Mouse (Mus musculus) midbrain, embryonic 16.5 days (tissue): ENCODE measurements at regions not wholly inside any gene's neighbourhood (a gene's known extent, or its start where the extent isn't known, plus 50 kb on each side); places are given as distances from the start of the nearest gene placed in this dataset.
"Not testable (repeated sequence)": the region's sequence is repeated elsewhere in the genome, so short reads cannot be mapped to it uniquely, and the experiment has no call there.

ENCODE experiments used
- ATAC-seq: fragments of 200-750 bp; cut with Nextera tagmentation; 2 replicates; pipeline ENCODE4 v1.8.0; 2017; ENCODE audit warnings: moderate TSS enrichment
- H3K27ac ChIP-seq: fragments of 300-500 bp; sonication (generic); 2 replicates; pipeline ENCODE4 v1.5.1; 2014; ENCODE audit warnings: mild to moderate bottlenecking, low read length, mixed read lengths
- H3K27me3 ChIP-seq: fragments of 300-500 bp; sonication (generic); 2 replicates; pipeline ENCODE4 v1.6.1; 2014; ENCODE audit warnings: low read depth, low read length, mixed read lengths; ENCODE audit not compliant: control insufficient read depth, insufficient read depth
- H3K36me3 ChIP-seq: fragments of 300-500 bp; sonication (generic); 2 replicates; pipeline ENCODE4 v1.6.1; 2014; ENCODE audit warnings: mild to moderate bottlenecking, low read length, moderate library complexity, mixed read lengths; ENCODE audit not compliant: control insufficient read depth, insufficient read depth
- H3K4me1 ChIP-seq: fragments of 300-500 bp; sonication (generic); 2 replicates; pipeline ENCODE4 v1.6.1; 2014; ENCODE audit warnings: mild to moderate bottlenecking, low read length, mixed read lengths; ENCODE audit not compliant: control insufficient read depth, insufficient read depth
- H3K4me2 ChIP-seq: fragments of 300-500 bp; sonication (generic); 2 replicates; pipeline ENCODE4 v1.6.1; 2014; ENCODE audit warnings: mild to moderate bottlenecking, low read length, mixed read lengths
- H3K4me3 ChIP-seq: fragments of 300-500 bp; sonication (generic); 2 replicates; pipeline ENCODE4 v1.5.1; 2014; ENCODE audit warnings: low read depth, mild to moderate bottlenecking, low read length, moderate library complexity, mixed read lengths
- H3K9ac ChIP-seq: fragments of 300-500 bp; sonication (generic); 2 replicates; pipeline ENCODE4 v1.6.1; 2014; ENCODE audit warnings: low read depth, low read length, mixed read lengths
- H3K9me3 ChIP-seq: fragments of 300-500 bp; sonication (generic); replicated peaks from 2 replicates; pipeline ENCODE4 v1.6.1; 2014; ENCODE audit warnings: mild to moderate bottlenecking, low read length, mixed read lengths; ENCODE audit not compliant: control insufficient read depth, poor library complexity, severe bottlenecking
- WGBS: fragments of 180-500 bp; shearing (Covaris S2); extraction: QIAGEN DNeasy Blood & Tissue Kit; methylation state at CpG from one replicate; pipeline ENCODE4 v1.1.7; 2014; 5-methylcytosine and 5-hydroxymethylcytosine counted together

- no peaks in the 10 kb centered on the region for H3K36me3 ChIP-seq
- no peak overlapping the region for H3K4me3 ChIP-seq
- no peaks in the 10 kb centered on the region for H3K27me3 ChIP-seq
- WGBS = 87% methylated on average over 9 of the region's 9 CpGs
- no peaks in the 10 kb centered on the region for H3K4me1 ChIP-seq
- ATAC-seq = no peak
- no peaks in the 10 kb centered on the region for H3K9me3 ChIP-seq
- H3K27ac ChIP-seq = no peak overlapping the region
- no peak overlapping the region for H3K9ac ChIP-seq
- no peak overlapping the region for H3K4me2 ChIP-seq
These were observed 184.8 kb upstream of the Slc7a11 start for GRCm38 (mm10) chr3:50628092-50628696.

DNA sequence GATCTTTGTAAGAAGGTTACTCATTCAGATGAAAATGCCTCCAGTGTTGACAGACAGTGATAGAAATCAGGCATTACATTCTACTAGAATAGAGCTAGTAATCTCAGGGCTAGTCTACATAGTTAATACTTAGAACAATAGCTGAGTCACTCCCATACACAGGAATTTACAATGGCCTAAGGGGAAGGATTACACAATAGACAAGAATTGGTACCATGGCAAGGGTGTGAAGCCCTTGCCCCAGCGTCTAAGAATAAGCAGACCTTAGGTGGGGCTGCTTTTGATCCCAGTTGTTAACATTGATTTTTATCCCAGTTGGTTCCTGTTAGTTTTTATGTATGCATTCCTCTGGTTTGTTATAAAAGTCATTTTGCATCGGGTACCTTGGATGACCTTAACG lies 177.8 kb upstream of the Slc7a11 start:
- H3K4me1 ChIP-seq, ATAC-seq, H3K36me3 ChIP-seq, H3K4me3 ChIP-seq, H3K9ac ChIP-seq, H3K4me2 ChIP-seq, H3K27me3 ChIP-seq, H3K27ac ChIP-seq, H3K9me3 ChIP-seq: not testable (repeated sequence)
- 63% methylated on average over 3 of the region's 3 CpGs for WGBS

GRCm38 (mm10) chr3:50619061-50619460 lies 175.6 kb upstream of the Slc7a11 start:
- no peak overlapping the region for H3K27ac ChIP-seq
- 86% methylated on average over 6 of the region's 6 CpGs for WGBS
- H3K4me3 ChIP-seq = no peak overlapping the region
- no peaks in the 10 kb centered on the region for H3K9me3 ChIP-seq
- no peaks in the 10 kb centered on the region for H3K36me3 ChIP-seq
- no peaks in the 10 kb centered on the region for H3K4me1 ChIP-seq
- H3K4me2 ChIP-seq = no peak overlapping the region
- H3K27me3 ChIP-seq = no peaks in the 10 kb centered on the region
- H3K9ac ChIP-seq = no peak overlapping the region
- ATAC-seq = no peak

DNA sequence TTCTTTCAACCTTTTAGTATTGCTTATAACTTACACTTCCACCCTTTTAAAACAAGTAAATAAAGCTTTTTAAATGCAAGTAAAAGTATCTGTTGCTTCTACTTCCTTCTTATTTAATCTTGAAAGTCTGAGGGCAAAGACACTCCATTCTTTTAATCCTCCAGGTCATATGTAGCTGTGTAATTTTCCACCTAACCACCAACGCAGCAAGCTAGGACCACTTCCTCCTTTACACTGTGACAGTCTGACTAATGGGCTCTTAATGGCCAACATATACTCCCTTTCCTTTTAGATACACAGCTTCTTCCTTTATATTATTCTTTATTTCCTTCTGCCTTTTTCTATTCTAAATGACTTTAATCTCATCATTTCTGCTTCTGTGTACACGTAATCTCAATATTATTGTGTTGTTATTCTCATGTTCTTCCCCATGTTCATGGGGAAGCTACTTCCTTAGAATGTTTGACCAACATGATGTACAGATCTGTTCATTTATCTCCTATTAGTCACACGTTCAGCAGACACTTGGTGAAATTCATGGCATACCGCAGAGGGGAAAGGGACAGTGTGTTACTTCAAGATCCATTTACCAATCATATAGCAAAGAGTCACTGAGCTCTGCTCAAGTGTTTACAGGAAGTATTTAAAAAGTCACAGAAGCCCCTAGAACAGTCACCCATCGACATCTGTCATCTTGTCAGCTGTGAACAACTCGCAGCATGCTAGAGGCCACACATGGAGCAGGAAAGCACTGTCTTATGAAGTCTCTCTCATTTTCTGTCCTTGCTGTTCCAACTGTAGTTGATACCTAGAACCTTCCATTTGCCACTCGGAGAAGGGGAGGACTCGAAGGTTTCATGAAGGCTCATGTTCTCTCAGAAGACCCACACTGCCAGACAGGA lies 172.2 kb upstream of the Slc7a11 start:
- Histone ChIP-seq H3K9ac (no peak overlapping the region), H3K4me1 (no peaks in the 10 kb centered on the region), H3K4me3 (no peak overlapping the region), H3K27me3 (no peaks in the 10 kb centered on the region), H3K4me2 (no peak overlapping the region), H3K36me3 (no peaks in the 10 kb centered on the region), H3K27ac (no peak overlapping the region), H3K9me3 (no peaks in the 10 kb centered on the region)
- 87% methylated on average over 8 of the region's 8 CpGs for WGBS
- no peak for ATAC-seq

DNA sequence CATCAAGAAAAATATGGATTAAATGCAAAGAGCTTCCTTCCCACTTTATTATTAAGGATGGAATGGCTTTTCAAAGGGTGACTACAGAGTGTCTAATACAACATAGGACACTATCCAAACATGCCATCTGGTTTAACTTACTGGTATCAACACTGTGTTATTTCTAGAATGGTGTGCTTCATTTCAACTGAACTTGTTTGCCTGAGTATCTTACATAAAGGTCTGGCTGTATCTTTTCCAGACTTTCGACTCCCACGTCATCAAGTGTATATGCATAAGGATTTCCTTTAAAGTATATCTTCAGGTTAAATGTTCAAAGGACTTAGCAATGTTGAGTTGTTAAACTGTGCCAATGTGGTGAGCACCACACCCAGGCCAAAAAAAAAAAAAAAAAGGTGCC lies 169.6 kb upstream of the Slc7a11 start:
- no peak overlapping the region for H3K4me3 ChIP-seq

GRCm38 (mm10) chr3:50609341-50610012 lies 166.1 kb upstream of the Slc7a11 start:
- no peak overlapping the region for H3K9ac ChIP-seq
- no peaks in the 10 kb centered on the region for H3K9me3 ChIP-seq
- no peaks in the 10 kb centered on the region for H3K36me3 ChIP-seq
- no peak overlapping the region for H3K4me2 ChIP-seq
- H3K4me1 ChIP-seq = no peaks in the 10 kb centered on the region
- no peak overlapping the region for H3K27ac ChIP-seq
- 56% methylated on average over 11 of the region's 11 CpGs for WGBS
- H3K4me3 ChIP-seq = no peak overlapping the region
- ATAC-seq = peak; percentile 60; the same call in 1 of the 2 replicates
- H3K27me3 ChIP-seq = no peaks in the 10 kb centered on the region

More for the DNA sequence above, 169.6 kb upstream of the Slc7a11 start:
- no peak overlapping the region for H3K9ac ChIP-seq
- H3K27me3 ChIP-seq = no peaks in the 10 kb centered on the region
- no peaks in the 10 kb centered on the region for H3K9me3 ChIP-seq
- no peaks in the 10 kb centered on the region for H3K4me1 ChIP-seq
- no peak for ATAC-seq
- 100% methylated on average over 2 of the region's 2 CpGs for WGBS
- H3K36me3 ChIP-seq = no peaks in the 10 kb centered on the region
- no peak overlapping the region for H3K4me2 ChIP-seq
- no peak overlapping the region for H3K27ac ChIP-seq

DNA sequence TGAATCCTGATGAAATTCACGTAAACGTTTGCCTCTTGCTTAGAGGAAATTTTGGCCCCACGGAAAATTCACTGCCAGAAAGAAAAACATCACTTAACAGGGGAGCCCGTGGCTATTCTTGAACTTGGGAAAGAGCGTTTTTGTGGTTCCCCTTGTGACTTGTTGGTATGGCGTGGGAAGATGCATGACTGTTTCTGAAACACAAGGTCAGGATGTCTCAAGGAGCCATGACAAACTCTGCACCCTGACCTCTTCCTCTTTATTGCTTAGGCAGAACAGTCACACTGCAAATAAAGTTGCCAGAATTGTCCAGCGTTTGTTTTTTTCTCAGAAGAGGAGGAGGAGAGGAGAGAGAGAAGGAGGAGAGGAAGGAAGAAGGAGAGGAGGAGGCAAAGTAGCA lies 164.3 kb upstream of the Slc7a11 start:
- Histone ChIP-seq H3K27me3 (no peaks in the 10 kb centered on the region), H3K36me3 (no peaks in the 10 kb centered on the region), H3K9ac (no peak overlapping the region), H3K4me2 (no peak overlapping the region), H3K27ac (no peak overlapping the region), H3K4me3 (no peak overlapping the region), H3K4me1 (no peaks in the 10 kb centered on the region), H3K9me3 (no peaks in the 10 kb centered on the region)
- ATAC-seq = no peak
- 50% methylated on average over 7 of the region's 7 CpGs for WGBS

- no peak overlapping the region for H3K9ac ChIP-seq
- ATAC-seq = no peak
- no peak overlapping the region for H3K27ac ChIP-seq
- WGBS = 11% methylated on average over 1 of the region's 1 CpGs
- H3K9me3 ChIP-seq = no peaks in the 10 kb centered on the region
- H3K27me3 ChIP-seq = no peaks in the 10 kb centered on the region
- no peak overlapping the region for H3K4me2 ChIP-seq
- no peak overlapping the region for H3K4me3 ChIP-seq
- no peaks in the 10 kb centered on the region for H3K4me1 ChIP-seq
- no peaks in the 10 kb centered on the region for H3K36me3 ChIP-seq
These were observed 163.6 kb upstream of the Slc7a11 start for GRCm38 (mm10) chr3:50606986-50607385.

- Histone ChIP-seq H3K4me2 (no peak overlapping the region), H3K4me3 (no peak overlapping the region), H3K9me3 (no peaks in the 10 kb centered on the region), H3K9ac (no peak overlapping the region), H3K27ac (no peak overlapping the region), H3K4me1 (no peaks in the 10 kb centered on the region), H3K27me3 (no peaks in the 10 kb centered on the region), H3K36me3 (no peaks in the 10 kb centered on the region)
- WGBS = 76% methylated on average over 4 of the region's 4 CpGs
- ATAC-seq = no peak
These were observed 162.3 kb upstream of the Slc7a11 start for GRCm38 (mm10) chr3:50605750-50606149.
